Mouse (Mus musculus): ENCODE results near the gene Lypd6b.

- TF ChIP-seq CTCF (IDR thresholded peaks at IDR 0.05; ENCODE audit: borderline replicate concordance, insufficient read depth, low read depth, low read length): no peak
- TF ChIP-seq POLR2A (IDR thresholded peaks at IDR 0.05; ENCODE audit: borderline replicate concordance, insufficient read depth, low read length): no peak
Measured at GRCm38 (mm10) chr2:49918692-49919091, 131.2 kb downstream of the Lypd6b start.

Measured in cerebellum, adult 2 months (tissue).